Mouse (Mus musculus) ovary, postnatal 14 days (tissue): ENCODE results near the gene Sox12.

ENCODE experiments used
- DNase-seq: peaks from one replicate; pipeline ENCODE4 v3.0.0; 2022; ENCODE audit warnings: low spot score

Sox12 gene

DNA sequence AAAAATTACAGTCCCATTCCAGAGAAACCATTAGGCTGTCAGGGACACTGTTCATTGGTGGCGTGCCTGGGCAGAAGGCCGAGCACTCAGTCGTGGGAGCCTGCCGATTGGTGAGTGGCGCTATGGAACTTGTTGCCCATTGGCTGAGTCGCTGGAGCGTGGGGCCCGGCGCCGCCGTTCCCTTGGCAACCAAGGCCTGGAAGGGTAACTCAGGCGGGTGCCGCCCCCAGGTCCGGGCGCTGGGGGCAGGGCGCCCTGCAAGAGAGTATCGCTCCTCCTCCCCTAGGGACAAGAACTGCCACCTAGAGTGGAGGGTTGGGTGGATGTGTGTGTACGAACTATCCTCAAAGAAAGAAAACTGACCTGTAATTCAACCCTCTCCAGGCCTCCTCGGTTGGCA is 8.3 kb upstream of the Sox12 start:
- DNase-seq: peak; percentile 90

DNA sequence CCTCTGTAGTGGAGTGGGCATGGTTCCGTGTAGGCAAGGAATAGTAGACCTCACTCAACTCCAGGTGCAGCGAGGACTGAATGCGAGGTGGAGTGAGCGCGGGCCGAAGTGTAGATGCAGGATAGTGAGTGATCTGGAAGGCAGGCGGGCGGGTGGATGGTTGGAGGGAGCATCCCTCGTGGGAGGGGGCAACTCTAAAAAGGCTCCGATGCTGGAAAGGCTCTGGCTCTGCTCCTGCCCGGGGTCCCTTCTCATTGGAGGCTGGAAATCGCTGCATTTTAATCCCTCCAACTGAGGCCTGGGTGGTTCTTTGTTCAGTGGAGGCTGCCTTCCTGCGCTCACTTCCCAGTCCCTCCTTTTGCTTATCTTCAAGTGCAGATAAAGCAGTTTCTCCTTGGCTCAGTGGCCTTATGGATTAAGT is 1.3 kb upstream of the Sox12 start:
- DNase-seq: no peak

DNA sequence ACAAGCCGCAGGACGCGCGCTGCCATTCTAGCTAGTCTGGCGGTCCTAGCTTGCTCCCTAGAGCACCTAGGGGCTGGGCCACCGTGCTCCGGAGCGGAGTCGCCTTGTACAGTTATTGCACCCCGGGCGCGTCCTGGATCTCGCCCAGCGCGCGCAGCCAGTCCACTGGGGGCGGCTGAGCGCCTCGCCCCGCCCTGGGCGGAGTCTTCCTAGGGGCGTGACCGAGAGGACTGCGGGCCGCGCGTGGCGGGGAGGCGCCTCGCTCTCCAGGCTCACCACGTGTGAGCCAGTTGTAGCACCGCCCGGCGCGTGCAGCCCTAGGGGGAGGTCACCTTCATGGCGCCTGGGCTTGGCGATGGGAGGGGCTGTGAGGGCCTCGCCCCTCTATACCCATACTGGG is 828 bp upstream of the Sox12 start:
- DNase-seq: peak; percentile 92

DNA sequence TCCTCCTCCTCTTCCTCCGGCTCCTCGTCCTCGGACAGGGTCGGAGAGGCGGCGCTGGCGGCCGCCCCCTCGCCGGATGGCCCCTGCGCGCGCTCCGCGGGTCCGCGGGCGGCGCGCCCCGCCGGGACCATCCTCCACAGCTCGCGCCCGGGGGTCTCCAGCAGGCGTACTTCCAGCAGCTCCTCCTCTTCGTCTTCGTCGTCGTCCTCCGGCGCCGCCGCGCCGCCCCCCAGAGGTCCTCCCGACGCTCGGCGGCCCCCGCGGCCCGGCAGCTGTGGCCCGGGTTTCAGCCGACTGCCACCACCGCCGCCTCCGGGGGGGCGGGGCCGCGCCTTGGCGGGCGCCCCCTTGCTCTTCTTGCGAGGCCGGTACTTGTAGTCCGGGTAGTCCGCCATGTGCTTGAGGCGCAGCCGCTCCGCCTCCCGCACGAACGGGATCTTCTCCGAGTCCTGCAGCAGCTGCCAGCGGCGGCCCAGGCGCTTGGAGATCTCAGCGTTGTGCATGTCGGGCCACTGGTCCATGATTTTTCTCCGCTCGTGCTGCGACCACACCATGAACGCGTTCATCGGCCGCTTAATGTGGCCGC is 766 bp downstream of the Sox12 start:
- peak; percentile 75 for DNase-seq

DNA sequence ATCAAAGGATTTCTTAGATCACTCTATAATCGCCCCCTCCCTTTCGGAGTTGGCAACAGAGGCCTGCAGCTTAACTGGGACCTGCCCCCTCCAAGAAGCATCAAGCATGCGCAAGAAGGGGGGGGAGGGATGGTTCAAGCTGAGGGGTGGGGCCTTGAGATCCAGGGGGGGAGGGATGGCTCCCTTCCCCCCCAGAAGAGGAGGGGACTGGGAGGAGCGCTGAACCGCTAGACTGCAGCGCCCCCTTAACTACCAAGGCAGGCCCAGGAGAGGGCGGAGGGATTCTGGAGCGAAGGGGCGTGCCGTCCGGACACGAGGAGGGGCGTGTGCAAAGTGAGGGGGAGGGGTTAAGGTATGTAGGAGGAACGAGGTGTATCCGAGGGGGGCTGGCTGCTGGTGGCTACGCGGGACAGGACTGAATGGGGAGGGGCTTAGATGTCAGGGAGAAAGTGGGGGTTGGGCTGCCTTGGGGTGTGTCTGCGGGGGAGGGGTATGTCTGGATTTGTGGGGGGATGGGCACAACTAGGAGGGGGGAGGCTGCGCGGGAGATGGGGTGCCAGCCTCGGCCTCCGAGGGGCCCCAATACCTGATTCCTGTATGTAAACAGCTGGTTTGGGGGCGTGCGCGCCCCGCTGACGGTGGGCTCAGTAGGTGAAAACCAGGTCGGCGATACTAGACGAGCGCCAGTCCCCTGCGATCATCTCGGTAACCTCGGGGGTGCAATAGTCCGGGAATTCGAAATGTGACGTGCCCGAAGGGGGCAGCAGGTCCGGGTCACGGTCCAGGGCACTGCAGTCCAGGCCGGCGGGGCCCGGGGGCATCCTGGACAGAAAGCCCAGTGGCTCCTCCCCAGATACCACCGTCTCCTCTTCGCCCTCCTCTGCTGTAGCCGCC is 1.5 kb downstream of the Sox12 start:
- peak; percentile 85 for DNase-seq

DNA sequence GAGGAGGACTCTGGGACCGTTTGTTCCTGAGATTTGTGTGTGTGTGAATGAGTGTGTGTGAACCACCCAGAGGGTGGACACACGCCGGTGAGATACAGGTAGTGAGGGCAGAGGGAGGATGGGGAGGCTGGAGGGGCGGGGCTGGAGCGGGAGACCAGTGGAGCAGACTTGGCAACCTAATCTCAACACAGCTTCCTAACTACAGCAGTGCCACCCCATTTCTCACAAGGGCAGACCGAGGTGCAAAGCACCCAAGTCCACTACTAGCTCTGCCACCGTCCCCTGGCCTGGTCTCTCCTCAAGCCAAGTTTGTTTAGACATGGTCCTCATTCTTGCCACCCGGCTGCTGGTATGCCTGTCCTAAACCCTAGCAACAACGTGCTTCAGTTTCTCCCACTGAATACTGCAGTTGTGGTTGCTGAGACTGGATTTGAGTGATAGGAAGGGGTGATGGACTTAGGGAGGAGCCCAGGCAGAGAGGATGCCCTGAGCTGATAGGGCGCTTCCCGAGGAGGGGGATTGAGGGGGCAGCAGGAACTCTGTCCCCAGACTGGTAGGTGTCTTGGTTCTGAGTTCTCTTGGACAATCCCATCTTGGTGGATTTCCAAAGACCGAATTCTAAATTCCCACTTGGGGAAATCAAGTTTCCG is 2.5 kb downstream of the Sox12 start:
- no peak for DNase-seq

DNA sequence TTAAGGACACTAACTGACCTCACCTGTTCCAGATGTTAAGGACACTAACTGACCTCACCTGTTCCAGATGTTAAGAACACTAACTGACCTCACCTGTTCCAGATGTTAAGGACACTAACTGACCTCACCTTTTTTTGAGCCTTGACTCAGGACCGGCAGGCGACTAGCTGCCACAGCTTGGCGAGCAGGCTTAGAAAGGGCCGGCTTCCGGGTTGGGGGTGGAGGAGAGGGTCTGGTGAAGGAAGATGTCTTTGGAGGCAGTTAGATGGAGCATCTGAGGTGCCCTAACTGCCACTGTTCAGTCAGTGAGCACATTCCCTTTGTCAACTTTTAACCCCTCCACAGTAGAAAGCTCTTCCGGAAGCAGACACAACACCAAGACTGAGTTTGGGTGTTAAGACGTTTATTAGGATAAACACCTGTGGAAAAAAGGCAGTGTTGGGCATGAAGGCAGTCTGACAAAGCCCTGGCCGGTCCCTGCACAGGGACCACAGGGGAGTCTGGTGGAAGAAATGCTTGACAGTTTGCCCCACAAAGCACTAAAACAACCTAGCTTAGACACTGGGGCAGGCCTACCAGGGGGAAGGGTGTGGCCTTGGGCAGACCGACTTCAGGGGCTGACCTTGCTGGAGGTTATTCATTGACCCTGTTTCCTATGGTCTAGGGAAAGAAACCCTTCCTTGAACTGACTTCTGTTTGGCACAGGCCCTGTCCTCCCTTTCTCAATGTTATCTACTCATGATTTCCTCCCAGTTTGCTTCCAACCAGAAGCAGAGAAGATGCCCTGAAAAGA is 4.4 kb downstream of the Sox12 start:
- DNase-seq: no peak

DNA sequence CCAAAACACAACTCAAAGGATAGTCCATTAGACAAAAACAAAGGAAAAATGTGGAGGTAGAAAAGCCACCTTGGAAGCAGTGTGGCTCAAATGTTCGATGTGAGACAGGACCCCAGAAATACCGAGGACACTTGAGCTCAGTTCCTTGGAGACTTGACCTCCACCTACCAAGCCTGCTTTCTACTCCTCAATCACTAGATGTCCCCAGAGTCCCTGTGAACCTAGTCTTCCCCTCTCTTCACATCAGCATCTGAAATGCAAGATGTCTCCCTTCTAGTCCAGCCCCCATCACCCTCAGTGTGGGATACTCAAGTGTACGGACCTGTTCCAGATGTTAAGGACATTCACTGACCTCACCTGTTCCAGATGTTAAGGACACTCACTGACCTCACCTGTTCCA is 5.1 kb downstream of the Sox12 start:
- peak; percentile 36 for DNase-seq

DNA sequence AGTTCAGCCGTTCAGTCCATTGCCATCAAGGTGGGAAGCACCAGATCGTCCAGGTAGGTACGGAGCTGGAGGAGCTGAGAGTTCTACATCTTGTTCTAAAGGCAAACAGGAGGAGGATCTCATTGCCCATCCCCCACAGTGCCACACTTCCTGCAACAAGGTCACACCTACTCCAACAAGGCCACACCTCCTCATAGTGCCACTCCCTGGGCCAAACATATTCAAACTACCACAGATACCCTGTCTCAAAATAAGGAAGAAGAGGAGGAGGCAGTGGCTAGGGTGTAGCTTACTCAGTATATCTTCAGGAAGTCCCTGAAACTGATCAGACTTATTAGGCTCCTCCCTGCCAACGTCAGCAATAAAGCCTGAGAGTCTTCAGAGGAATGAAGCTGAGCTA is 13.7 kb downstream of the Sox12 start:
- DNase-seq: no peak

DNA sequence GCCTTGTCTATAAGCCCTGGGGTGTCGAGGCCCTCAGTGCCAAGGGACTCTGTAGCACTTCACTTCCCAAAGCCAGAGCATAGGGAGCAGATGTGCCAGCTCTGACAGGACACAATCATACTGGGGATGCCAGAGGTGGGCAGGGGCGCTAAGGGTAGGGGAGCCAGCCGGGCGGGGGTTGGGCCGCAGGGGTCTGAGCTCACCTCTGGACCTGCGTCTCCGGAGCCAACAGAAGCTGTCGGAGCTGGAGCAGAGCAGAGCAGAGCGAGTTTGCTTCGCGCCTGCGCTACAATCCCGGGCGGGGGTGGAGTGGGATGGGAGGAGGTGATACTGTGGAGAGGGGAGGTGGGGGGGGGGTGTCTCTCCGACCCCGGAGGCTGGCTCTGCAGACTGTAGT is 21.5 kb downstream of the Sox12 start, which contains the start of gene Nrsn2:
Gene Nrsn2 (minus strand): TSS at position 294 of the 397 bp plus-strand sequence.
- DNase-seq: no peak

DNA sequence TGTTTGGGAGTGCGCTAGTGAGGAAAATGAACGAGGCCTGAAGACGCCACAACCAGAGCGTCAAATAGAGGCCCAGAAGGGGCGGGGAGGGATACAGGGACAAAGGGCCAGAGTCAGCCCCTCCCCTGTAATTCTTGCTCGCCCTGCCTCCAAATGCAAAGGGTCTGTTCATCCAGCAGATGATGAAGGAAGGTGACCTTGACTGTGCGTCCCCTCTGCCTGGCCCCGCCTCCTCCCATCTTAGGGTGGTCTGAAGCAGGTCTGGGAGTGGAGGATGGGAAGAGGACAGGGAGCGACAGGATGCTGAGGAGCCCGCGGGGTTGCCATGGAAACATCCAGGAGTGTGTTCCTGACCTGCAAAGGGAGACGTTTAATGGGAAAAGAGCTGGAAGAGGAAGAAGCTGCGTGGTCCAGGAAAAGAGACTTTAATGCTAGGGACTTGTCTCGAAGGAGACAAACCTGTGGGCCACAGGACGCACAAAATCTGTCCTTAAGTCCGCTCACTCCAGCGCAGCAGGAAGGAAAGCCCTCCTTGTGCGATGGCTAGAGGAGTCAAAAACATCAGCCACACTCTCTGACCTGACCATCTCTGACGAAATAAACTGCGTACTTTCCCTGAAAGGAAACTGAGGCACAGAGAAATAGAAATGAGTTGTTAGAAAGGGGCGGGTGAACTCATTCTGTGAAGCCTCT is 22.1 kb downstream of the Sox12 start:
- DNase-seq: no peak

DNA sequence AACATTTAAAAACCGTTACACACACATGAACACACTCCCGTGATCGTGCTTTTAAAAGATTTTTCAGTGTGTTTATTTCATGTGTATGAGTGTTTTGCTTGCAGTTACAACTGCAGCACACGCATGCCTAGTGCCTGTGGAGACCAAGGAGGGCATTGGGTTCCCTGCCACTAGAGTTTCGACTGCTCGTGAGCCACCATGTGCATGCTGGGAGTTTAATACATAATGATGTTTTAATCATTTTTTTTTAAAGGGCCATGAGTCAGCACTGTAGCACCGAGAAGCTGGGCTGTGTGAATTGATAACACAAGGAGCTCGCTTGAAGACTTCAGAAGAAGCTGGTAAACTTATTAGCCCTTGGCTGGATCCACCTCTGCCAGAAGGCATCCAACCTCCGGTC is 24.3 kb downstream of the Sox12 start:
- DNase-seq: no peak

DNA sequence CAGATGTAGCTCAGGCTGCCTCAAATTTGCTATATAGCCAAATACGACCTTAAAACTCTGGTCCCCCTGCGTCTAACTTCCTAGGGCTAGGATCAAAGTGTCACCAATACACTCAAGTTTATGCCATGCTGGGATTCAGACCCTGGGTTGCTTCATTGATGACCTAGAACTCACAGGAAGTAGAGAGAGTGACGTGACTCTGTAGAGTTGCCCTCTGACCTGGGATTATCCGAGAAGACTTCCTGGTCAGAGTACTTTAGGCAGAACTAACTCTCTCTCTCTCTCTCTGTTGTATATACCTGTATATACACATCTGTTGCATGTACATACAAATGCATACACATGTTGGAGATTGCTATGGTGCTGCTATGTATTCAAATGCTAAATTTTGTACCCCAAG is 25.2 kb downstream of the Sox12 start:
- DNase-seq: no peak

DNA sequence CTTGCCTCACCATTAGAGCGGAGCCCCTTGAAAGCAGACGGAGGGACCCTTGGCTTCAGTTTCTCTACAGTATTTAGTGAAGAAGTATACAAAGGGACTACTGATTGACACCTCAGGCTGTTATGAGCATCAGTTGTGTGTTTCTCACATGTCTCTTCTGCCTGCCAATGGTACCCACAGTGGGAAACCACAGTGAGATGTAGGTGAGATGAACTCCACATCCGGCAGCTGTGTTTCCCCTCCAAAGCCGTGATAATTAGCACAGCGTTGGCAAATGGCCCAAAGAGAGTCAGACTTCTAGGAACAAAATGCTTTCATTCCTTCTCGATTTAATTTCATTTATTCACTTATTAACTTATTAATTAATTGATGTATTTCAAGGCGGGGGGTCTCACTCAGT is 25.8 kb downstream of the Sox12 start:
- no peak for DNase-seq

DNA sequence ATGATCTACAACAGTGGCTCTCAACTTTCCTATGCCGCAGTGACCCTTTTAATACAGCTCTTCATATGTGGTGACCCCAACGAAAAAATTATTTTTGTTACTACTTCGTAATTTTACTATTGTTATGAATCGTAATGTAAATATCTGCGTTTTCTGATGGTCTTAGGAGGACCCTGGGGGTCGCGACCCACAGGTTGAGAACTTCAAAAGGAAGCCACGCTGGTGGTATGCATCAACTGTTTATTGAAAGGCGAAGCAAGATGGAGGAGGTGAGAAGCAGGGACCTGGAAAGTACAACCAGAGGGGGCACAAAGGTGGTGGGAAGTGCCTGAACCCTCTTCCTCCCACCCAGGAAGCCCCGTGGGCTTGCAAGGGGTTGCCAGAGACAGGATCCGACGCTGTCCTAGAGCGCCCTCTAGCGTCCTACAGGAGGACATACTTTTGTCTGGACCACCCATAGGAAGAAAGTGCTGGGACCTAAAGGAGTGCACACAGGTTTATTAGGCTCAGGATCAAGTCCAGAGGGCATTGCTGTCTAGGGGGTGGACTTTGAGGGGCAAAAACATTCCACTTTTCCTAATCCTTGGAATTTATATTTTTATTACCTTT is 29.2 kb downstream of the Sox12 start:
- DNase-seq: peak; percentile 52

DNA sequence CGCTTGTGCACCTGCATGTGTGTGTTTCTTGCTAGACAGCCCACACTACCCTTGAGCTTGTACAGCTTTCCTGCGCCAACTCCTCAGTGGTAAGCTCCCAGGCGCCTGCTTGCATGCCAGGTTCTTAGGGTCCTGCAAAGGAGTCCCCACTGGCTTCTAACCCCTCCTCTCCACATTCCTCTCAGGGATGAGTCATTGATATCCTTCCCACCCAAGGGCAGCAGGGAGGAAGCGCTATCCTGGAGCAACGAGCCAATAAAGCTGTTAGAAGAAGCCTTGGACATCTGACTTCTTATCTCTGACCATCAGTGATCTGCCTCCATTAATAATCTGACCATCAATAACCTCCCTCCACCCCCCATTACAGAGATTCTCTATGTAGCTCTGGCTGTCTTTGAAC is 29.9 kb downstream of the Sox12 start:
- DNase-seq: no peak

DNA sequence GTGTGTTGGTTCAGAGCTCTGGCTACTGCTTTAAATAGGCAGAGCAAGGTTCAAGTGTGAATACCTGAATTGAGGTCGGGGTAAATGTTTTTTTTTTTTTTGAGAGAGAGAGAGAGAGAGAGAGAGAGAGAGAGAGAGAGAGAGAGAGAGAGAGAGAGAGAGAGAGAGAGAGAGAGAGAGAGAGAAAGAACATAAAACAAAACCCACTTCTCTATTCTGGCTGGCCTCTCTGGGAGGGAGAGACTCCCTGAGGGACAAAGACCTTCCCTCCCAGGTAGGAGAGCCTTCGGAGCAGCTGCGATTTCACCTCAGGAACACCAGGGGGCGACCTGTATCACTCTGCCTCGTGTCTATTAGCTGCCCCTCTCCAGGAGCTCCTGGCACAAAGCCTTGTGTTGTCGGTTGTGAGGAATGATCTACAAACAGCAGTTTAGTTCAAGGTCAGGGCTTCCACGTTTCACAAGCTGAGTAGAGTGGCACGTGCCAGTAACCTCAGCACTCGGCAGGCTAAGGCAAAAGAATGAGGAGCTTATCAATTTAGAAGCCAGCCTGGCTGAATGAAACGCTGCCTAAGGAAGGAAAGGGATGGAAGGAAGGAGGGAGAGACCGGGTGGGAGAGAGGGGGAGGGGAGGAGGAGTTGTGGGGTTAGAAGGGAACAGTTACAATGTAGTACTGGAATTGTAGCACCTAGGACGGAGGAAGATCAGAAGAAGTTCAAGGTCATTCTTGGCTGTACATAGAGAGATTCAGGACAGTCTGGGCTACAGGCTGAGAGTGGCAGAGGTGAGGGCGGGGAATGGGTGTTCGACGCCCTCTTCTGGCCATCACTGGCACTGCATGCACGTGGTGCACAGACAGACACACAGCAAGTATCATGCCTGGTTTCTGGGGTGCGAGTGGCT is 34.4 kb downstream of the Sox12 start:
- DNase-seq: peak; percentile 84

DNA sequence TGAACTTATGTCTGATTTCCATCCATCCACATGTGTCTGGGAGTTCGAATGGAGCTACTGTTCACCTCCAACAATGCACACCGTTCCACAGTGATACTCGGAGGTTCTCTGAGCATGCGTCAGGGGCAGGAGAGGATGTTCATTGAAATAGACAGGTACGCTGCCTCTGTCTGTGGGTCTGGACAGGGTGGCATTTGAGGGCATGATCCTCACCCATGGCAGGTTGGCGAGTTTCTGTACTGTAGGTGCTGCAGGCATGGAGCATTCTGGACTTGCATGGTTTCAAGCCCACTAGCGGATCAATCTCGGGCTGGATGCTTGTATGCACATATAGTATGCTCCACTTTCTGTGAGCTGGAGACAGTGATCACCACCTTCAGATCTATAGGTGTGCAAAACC is 36.7 kb downstream of the Sox12 start:
- no peak for DNase-seq

DNA sequence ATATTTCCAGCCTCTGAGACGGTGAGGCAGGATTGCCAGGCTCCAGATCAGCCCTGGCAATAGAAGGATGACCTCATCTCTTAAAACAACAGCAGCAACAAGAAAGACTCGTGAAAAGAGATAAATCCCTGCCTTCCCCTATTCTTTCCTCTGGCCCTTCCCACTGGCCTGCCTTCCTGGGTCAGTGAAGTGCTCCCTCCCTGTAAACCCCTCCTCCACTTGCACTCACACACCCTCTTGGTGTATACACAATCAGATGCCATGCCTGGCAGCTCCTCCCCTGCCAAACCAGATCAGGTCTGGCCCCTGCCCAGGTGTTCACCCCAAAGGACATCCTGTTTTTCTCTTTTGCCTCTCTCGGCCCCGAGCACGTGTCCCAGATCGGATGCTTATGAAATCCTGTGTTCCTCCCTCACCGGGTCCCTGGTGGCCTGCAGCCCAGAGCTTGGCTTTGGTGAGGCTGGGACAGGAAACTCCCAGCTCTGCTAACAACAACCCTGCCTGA is 37.5 kb downstream of the Sox12 start:
- DNase-seq: peak; percentile 43

DNA sequence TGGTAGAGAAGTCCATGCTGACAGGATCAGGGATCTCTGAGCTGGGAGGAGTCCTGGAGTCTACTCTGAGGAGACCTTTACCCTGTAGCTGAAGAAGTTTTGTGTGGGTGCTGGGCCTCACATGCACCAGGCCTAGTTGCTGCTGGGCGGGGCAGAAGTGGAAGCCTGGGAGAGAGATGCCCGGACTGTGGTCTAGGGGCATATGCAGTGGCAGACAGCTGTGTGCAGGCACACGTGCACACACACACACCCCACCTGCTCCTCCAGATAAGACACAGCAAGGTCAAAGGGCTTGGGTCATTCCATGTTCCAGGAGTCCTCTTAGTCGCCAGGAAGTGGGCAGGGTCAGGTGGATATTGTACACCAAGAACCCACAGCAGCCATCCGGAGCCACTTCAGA is 38.2 kb downstream of the Sox12 start:
- no peak for DNase-seq
